Mouse (Mus musculus) ZHBTc4 (cell line): Measurements from ENCODE around the gene Dnah14.
"Not testable (repeated sequence)": the region's sequence is repeated elsewhere in the genome, so short reads cannot be mapped to it uniquely, and the experiment has no call there.

Experiments
- DNase-seq: peaks from one replicate; pipeline ENCODE4 v3.0.0-alpha.2; 2011; ENCODE audit warnings: low read depth, low spot score

Dnah14 gene

GRCm38 (mm10) chr1:181782600-181782999 lies 206.2 kb downstream of the Dnah14 start:
- not testable (repeated sequence) for DNase-seq

- DNase-seq = no peak
Measured at GRCm38 (mm10) chr1:181789952-181790351, 213.6 kb downstream of the Dnah14 start.

GRCm38 (mm10) chr1:181793541-181793940 lies 217.2 kb downstream of the Dnah14 start:
- no peak for DNase-seq

DNA sequence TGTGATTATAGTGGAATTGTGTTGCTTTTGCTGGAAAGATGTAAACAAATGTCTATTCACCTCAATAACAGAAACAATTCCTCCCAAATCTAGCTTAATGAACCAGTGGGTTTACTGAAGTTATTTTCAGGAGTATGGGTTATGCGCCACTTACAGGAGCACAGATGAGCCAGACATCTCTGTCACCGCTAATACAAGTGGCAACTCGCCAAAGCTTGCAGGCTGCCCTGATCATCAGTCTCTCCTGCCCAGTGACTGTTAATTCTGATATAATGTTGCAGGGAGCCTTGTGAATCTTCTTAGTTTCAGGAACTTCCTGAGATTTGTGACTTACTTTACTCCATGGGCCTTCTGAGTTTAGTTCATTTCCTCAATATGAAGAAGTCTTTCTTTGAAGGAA lies 223.6 kb downstream of the Dnah14 start:
- DNase-seq = no peak

DNA sequence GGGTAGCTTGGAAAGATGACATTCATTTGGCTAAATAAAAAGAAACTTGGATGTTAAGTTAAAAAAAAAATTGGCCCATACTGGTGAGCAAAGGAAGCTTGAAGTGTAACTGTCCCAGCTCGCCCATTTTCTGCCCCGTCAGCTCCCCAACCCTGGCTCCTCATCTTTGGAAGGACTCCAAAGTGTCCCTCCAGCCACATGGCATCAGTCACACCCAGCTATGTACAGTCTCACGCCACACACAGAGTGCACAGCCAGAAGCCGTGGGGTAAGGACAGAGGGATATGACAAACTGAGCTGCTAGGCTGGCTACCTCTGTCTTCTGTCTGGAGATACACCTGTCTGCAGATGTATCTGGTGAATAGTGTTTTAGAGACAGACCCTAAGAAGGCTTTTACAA lies 224.3 kb downstream of the Dnah14 start:
- no peak for DNase-seq

GRCm38 (mm10) chr1:181811481-181812223 lies 235.3 kb downstream of the Dnah14 start:
- no peak for DNase-seq

DNA sequence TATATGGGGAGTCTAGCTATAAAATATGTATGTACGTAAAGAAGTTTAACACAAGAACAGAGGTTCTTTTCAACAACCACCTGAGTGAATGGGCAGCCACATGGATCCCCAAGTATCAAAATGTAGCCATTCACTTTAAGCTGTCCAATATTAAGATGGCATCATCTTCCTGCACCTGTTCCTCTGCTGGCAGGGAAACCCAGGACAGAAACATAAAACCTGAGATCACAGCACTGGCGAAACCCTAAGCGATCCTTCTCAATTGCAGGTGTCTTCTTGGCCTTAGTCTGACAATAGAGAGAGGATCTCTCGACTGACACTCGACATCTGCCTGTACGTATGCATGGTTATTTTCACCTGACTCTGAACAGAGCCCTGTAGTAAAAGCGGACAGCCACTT lies 250.4 kb downstream of the Dnah14 start:
- DNase-seq = no peak

DNA sequence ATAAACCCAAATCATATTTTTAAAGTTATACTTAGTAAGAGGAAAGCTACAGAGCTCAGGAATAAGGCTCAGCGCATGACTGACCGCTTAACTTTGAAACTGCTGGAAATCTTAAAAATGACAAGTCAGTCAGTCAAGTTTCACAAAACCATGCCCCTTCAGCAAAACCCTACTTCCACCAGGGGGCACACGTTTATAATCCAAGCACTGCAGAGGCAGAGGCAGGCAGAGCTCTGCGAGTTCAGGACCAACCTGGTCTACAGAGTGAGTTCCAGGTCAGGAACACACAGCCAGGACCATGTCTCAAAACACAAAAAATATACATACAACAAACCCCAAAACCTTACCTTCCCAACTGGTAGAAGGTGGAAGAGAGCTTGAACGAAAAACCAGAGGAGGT lies 252.0 kb downstream of the Dnah14 start:
- peak; percentile 77 for DNase-seq

GRCm38 (mm10) chr1:181832720-181833119 lies 256.4 kb downstream of the Dnah14 start:
- DNase-seq = no peak

GRCm38 (mm10) chr1:181833143-181833542 lies 256.8 kb downstream of the Dnah14 start:
- DNase-seq = no peak

GRCm38 (mm10) chr1:181838111-181838510 lies 261.8 kb downstream of the Dnah14 start:
- DNase-seq = no peak

DNA sequence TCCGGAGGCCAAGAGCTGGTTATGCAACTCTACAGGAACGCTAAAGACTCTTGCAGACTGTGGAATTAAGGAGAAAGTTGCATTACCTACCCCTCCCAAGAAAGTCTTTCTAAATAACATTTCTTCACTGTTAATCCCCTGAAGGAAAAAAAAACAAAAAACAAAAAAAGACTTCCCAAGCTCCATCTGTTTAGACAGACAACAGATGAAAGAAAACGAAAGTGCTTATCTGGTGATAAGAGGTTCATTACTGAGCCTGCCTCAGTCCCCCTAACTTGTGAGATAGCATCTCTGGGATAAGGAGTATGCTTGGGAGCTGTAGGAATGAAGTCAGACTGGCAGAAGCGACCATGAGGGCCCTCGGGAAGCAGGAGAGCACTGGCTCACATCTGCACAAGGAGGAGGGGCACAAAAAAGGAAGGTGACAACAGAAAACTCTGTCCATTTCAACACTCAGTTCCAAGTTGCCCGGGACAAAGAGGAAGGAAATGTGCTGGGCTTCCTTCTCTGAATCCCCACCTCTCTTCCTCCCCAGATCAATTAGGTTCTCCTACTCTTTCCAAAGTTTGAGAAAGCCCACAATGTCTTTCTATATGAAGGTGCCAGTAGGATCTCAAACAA lies 263.5 kb downstream of the Dnah14 start:
- DNase-seq = no peak

DNA sequence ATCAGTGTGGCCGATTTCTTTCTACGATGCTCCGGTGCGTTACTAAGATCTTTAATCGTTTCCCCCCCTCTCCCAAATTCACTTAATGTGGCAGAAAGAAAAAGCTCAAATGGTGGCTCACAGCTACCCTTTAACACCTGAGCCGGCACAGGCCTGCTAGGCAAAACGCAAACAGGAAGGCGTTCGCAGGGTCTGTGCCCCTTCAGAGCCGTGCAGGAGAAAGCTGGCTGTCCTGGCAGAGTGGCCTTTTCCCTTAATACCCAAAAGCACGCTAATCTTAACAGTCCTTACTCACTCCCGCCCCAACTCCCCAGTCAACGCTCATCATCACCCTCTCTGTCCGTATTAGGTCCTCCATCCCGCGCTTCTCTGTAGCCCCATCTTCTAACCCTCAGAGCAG lies 265.0 kb downstream of the Dnah14 start:
- DNase-seq = no peak

DNA sequence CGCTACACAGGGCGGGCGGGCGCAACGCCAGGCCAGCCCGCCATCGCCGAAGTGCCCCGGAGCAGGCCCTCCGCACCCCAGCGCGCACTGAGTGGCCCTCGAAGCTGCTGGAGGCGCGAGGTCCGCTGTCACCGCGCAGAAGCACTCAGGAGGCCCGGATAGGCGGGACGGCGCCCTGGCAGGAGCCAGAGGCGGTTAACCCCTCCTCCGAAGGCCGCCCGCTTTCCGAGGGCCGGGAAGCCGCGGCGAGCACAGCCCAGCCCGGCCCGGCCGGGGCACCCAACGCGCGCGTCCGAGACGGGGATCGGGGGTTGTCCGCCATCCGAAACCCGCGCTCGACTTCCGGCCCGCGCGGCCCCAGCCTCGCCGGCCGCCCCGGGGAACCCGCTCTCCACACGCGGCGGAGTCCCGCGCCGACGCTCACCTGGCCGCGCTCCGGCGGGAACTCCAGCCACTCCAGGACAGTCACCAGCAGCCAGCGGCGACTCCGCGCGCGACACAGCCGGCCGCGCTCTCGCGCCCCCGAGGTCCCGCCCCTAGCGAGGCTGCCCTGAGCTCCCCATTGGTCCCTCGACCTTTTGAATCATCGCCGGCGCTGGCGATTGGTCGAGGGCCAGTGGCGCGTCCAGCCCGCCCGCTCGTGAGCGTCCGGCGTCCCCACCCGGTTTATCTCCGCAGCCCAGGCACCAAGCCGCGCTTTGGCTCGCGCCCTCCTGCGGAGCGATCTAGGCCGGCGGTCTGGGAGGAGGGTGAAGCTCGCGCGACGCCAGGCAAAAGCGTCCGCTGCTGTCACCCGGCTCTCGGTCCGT lies 265.7 kb downstream of the Dnah14 start:
- peak; percentile 98 for DNase-seq

DNA sequence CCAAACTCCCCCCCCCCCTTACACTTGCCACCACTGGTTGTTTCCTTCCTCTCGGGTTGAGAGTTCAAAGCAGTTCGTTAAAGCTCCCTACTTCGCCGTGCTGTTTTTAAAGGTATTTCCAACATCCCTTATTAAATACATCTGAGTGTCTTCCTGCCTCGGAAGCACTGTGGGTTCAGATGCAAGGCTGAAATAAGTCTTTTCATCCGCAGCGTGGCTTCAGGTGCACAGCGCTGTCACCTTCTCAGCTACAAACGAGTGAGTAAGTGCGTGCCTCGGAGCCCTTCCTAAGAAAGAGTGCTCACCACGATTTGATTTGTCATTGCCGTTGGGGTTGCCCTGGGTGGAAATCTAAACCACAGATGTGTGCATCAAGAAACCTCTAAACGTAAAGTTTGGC lies 266.4 kb downstream of the Dnah14 start, which contains the start of gene Lbr:
Gene Lbr, minus strand, starts transcription at position 266 of the 400 bp plus-strand sequence.
- DNase-seq = no peak

DNA sequence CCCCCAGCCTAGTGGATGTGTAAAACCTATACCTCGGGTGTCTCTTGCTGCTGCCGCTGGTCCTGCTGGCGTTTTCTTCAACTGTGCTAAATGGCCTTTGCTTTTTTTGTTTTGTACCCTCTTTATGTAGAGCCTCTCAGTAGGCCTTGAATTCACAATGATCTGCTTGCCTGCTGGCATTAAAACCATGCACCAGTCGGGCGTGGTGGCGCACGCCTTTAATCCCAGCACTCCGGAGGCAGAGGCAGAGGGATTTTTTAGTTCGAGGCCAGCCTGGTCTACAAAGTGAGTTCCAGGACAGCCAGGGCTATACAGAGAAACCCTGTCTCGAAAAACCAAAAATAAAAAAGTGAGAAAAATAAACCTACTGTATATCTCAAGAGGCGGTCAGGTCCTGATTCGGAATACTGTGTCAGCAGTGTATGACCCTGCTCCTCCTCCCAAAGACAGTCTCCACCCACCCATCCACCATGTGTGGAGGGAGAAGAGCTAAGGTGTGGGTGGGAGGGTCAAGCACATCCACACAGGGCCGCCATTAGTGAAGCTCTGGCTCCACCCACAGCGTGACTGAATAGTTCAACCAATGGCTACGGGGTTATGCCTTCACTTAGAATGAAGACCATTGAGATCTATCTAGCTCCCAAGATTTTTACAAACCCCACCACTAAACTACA lies 268.7 kb downstream of the Dnah14 start:
- peak; percentile 98 for DNase-seq

DNA sequence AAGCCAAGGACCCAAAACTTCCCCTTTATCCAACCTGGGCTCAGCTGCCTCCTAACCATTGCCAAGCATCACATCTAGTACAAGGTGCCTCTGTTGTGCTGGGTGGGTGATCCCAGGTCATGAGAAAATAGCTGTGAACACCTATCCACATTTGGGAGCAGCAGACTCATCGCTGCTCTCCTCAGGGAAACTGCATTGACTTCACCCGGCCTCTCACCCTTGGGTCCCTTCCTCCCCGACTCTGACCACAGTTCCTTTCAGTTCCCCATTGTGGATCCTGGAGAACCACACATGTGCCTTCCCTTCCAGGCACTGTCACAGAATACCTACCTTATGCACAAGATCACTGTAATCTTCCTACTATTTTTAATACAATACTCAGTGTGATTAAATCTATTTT lies 269.4 kb downstream of the Dnah14 start:
- no peak for DNase-seq

DNA sequence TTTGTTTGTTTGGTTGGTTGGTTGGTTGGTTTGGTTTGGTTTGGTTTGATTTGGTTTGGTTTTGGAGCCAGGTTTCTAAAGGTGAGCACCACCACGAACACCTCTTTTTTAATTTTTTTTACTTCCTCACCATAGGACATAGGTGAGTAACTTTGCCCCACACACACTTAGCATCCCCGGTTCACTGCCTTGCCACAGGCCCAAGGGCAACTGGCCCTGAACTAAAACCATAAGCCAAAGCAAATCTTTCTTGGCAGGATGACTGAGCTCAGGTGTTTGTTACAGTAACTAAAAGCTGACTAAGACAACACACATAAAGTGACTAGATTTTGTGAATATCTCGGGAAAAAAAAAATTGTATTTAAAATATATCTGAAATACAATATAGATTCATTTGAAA lies 271.0 kb downstream of the Dnah14 start:
- no peak for DNase-seq

GRCm38 (mm10) chr1:181848210-181848609 lies 271.9 kb downstream of the Dnah14 start:
- DNase-seq = no peak

GRCm38 (mm10) chr1:181850441-181850840 lies 274.1 kb downstream of the Dnah14 start:
- no peak for DNase-seq

GRCm38 (mm10) chr1:181851521-181852310 lies 275.4 kb downstream of the Dnah14 start:
- DNase-seq = no peak
